Mouse (Mus musculus) testis, adult 2 months (tissue): ENCODE results near the gene Tle3.

ENCODE experiments used
- CTCF ChIP-seq: fragments of 200-500 bp; IDR thresholded peaks from 2 replicates; pipeline ENCODE4 v1.5.1; 2012; ENCODE audit warnings: low read depth, mild to moderate bottlenecking, inconsistent platforms, low read length, moderate library complexity; ENCODE audit not compliant: control insufficient read depth, insufficient read depth, insufficient replicate concordance
- POLR2A ChIP-seq: fragments of 200-500 bp; IDR thresholded peaks from 2 replicates; pipeline ENCODE4 v1.6.1; 2012; ENCODE audit warnings: low read depth, mild to moderate bottlenecking, inconsistent platforms, low read length, moderate library complexity; ENCODE audit not compliant: control insufficient read depth

DNA sequence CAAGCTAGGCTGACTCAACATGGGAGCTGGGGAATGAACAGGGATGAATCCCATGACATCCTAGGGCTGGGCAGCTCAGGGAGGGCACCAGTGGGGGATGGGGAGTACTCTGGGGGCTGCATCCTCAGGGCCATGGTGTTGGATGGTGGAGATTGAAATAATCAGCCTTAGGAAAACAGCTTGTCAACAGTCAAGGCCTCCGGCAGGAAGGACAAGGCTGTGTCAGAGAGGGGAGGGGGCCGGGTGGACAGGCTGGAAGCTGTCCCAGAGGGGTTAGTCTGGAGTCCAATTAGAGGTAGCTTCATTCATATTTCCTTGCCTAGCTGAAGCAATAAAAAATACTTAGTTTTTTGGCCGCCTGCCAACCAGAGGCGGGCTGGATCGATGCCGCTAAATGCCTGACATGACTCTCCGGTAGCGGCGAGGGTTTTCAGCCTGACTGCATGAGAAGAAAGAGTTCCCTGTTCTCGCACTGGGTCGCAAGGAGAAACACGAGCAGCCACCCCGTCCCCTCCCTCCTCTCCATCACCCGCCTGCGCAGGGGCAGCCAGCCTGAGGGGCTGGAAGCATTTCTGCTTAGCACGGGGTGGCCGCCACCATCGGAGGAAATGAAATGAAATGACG lies 32.9 kb downstream of the Tle3 start:
- TF ChIP-seq CTCF: no peak
- TF ChIP-seq POLR2A: no peak
